Mouse (Mus musculus): ENCODE results near the gene Slc11a2. TPM values are rescaled to one million over a fixed set of nuclear protein-coding genes. Genes with fewer than 3 reads are reported as not detected.
"Not testable (repeated sequence)": the region's sequence is repeated elsewhere in the genome, so short reads cannot be mapped to it uniquely, and the experiment has no call there.

The Slc11a2 gene
- polyA plus RNA-seq, 1 experiment from 2014 or later: 26.3 TPM

DNA sequence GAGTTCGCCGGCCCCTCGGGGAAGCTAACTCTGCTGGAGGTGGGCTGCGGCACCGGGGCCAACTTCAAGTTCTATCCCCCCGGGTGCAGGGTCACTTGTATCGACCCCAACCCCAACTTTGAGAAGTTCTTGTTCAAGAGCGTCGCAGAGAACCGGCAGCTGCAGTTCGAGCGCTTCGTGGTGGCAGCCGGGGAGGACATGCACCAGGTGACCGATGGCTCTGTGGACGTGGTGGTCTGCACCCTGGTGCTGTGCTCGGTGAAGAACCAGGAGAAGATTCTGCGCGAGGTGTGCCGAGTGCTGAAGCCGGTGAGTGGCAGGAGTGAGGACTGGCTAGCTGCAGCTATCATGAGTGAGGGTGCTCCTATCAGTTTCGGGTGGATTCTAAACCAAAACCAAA, 71.5 kb downstream of the Slc11a2 start:
- H3K4me1 ChIP-seq; H3K4me3 ChIP-seq; H3K36me3 ChIP-seq; H3K27me3 ChIP-seq (ENCODE audit: low read depth, poor library complexity, severe bottlenecking); DNase-seq (ENCODE audit: low spot score); H3K9me3 ChIP-seq (replicated peaks); H3K27ac ChIP-seq (replicated peaks): not testable (repeated sequence)
- WGBS: 93% methylated on average over 22 of the region's 22 CpGs

DNA sequence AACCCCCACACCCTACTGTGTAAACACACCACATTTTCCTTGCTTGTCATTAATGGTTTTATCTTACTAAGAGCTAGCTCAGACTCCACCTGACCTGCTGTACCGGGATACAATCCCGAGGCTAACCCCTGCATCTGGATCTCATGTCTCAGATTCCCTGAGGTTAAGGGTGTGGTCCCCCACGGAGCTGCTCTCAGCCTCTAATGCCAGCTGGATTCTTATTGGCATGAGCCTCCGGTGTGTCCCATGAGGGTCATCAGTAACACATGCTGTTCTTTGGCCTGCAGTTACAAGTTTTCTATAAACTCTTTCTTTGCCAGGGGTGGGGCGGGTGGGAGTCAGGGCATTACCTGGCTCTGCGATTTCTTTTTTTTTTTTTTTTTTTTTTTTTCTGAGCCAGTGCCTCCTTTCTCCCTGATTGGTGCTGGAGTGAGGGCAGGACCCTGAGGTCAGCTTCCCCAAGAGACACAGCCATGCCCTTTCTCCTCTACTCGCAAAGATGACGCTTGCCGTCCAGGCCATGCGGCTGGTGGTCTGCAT, 72.1 kb downstream of the Slc11a2 start, which contains the start of the genes Methig1 and Mettl7a2:
TSS of gene Methig1 (plus strand) at position 439 of the 540 bp plus-strand sequence.
TSS of gene Mettl7a2 (plus strand) at position 490 of the 540 bp plus-strand sequence.
- Histone ChIP-seq H3K9me3 (replicated peaks) (no peaks in the 10 kb centered on the region), H3K36me3 (no peaks in the 10 kb centered on the region), H3K4me3 (no peak within 1 kb of the TSS), H3K4me1 (peaks cover 11% of the 10 kb centered on the region), H3K27ac (replicated peaks) (no peak within 1 kb of the TSS), H3K27me3 (ENCODE audit: low read depth, poor library complexity, severe bottlenecking) (no peaks in the 10 kb centered on the region)
- WGBS: 89% methylated on average over 10 of the region's 10 CpGs
- DNase-seq (ENCODE audit: low spot score): no peak

DNA sequence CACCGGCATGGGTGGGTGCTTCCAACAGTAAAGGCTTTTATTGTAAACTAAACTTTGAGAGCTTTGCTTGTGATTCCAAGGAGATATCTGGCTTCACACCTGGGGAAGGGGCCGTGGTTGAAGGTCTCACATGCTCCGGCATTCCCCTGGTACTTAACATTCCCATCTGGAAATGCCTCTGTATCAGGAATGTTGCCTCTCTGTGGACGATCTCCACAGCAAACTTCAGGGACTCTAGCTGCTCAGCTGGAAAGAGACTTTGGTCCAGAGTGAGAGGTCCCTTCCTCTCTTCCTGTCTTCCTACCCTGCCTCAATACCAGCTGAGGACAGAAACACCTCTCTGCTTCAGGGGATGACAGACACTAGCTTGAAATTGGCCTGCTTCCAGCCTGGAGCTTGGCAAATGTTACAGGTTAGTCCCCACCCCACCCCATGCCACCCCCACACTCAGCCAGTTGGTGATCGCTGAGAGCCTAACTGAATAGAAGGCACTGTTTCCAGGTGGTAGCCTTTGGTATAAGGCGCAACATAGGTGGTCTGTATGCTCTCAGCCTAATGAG, 73.3 kb downstream of the Slc11a2 start:
- 81% methylated on average over 6 of the region's 6 CpGs for WGBS
- 0 out of 2 replicates have a peak, but pooled peaks cover under 1% of the 10 kb centered on the region for H3K9me3 ChIP-seq (replicated peaks)
- peaks cover 15% of the 10 kb centered on the region for H3K4me1 ChIP-seq
- DNase-seq (ENCODE audit: low spot score): no peak
- no peaks in the 10 kb centered on the region for H3K27me3 ChIP-seq (ENCODE audit: low read depth, poor library complexity, severe bottlenecking)
- H3K4me3 ChIP-seq: no peak overlapping the region
- H3K27ac ChIP-seq (replicated peaks): no peak overlapping the region
- no peaks in the 10 kb centered on the region for H3K36me3 ChIP-seq

DNA sequence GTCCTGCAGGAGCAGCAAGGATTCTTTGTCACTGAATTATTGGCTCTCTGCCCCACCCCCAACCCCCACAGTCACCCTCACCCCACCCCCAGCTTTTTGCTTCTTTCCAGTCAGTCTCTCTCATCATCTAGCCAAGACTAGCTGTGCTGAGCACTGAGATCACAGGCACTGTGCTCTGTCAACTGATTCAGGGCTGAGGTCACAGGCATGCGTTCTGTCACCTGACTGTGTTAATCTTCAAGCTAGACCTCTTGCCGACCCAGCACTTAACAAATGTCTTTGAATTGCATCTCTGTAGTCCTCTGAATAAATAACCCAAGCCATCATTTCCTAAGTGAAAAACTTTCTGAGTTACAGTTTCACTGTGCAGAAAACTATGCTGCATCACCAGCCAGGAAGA, 75.4 kb downstream of the Slc11a2 start:
- H3K9me3 ChIP-seq (replicated peaks): peaks cover 10% of the 10 kb centered on the region
- no peak overlapping the region for H3K27ac ChIP-seq (replicated peaks)
- H3K4me1 ChIP-seq: peaks cover 16% of the 10 kb centered on the region
- no peaks in the 10 kb centered on the region for H3K36me3 ChIP-seq
- no peak for DNase-seq (ENCODE audit: low spot score)
- WGBS: 69% methylated on average over 2 of the region's 2 CpGs
- H3K27me3 ChIP-seq (ENCODE audit: low read depth, poor library complexity, severe bottlenecking): no peaks in the 10 kb centered on the region
- no peak overlapping the region for H3K4me3 ChIP-seq

DNA sequence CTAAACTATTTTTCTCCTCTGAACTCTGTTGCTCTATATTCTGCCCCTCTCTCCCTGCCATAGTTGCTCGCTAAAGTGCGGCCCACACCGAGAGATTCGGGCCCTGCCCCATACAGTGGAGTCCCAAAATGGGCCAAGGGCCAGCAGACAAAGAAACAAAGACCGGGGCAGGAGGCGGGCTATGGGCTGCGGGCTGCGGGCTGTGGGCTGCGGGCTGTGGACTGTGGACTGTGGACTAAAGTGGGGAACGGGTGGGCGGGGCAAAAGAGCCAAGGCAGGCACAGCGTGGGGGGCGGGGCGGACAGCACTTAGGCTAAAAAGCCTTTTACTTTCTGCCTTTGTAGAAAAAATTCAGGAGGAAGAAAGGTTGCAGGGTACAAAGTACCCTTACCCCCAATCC, 78.1 kb downstream of the Slc11a2 start:
- whole genome bisulfite sequencing: 75% methylated on average over 14 of the region's 14 CpGs
- peaks cover 10% of the 10 kb centered on the region for H3K9me3 ChIP-seq (replicated peaks)
- no peaks in the 10 kb centered on the region for H3K27me3 ChIP-seq (ENCODE audit: low read depth, poor library complexity, severe bottlenecking)
- no peak for DNase-seq (ENCODE audit: low spot score)
- peaks cover 16% of the 10 kb centered on the region for H3K4me1 ChIP-seq
- H3K4me3 ChIP-seq: no peak overlapping the region
- H3K27ac ChIP-seq (replicated peaks): peak overlapping the region; percentile 55; the same call in 1 of the 2 replicates
- H3K36me3 ChIP-seq: no peaks in the 10 kb centered on the region

DNA sequence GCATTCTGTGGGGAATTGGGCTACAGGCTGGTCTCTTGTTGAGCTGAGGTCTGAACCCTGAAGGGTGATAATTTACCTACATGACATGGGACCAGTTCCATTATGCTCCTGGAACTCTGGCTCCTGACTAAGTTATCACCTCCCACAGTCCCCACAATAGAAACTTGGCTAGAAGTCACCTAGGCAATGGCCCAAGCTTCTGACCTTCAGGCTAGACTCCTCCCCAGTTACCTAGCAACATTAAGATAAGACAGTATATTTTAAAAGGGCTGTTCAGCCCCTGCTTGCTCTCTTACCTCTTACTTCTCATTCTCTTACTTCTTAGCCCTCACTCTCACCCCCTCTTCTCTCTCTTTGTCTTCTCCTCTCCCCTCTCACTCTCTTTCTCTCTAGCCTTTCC, 79.4 kb downstream of the Slc11a2 start:
- DNase-seq (ENCODE audit: low spot score): no peak
- Histone ChIP-seq H3K4me1 (peaks cover 16% of the 10 kb centered on the region), H3K27me3 (ENCODE audit: low read depth, poor library complexity, severe bottlenecking) (no peaks in the 10 kb centered on the region), H3K27ac (replicated peaks) (no peak overlapping the region), H3K4me3 (no peak overlapping the region), H3K9me3 (replicated peaks) (peaks cover 10% of the 10 kb centered on the region), H3K36me3 (no peaks in the 10 kb centered on the region)

DNA sequence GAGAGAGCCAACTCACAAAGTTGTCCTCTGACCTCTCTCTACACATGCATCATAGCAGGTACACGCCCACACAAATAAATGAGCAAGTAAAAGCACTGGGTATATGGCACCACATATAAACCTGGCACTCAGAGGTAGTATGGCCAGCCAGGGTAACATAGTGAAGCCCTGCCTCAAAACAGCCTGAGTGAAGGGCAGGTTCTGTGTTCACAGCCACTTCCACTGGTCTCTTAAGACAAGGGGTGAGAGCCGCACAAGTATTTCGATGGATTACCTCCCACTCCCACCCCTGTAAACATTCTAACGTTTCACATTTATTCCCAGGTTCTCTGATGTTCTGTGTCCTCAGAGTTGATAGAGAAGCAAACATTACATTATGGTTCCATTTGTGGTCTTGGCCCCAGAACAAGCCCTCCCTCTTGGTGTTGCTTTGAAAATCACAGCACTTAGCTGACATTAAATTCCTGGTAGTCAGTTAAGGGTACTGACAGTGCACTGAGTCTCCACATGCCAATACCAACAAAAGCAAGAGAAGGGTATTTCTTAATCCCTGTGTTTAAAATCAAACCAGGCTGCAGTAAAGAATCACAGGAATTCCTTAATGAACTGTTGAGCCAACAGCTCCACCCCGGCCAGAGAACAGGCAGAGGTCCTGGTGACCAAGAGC, 83.4 kb downstream of the Slc11a2 start:
- not testable (repeated sequence) for H3K27ac ChIP-seq (replicated peaks); H3K9me3 ChIP-seq (replicated peaks); H3K4me1 ChIP-seq; DNase-seq (ENCODE audit: low spot score); H3K4me3 ChIP-seq; H3K27me3 ChIP-seq (ENCODE audit: low read depth, poor library complexity, severe bottlenecking); H3K36me3 ChIP-seq
- WGBS: 79% methylated on average over 5 of the region's 5 CpGs

Other genes with a start within 250 kb of the Slc11a2 start
- gene Atf1, start 197.3 kb downstream of the Slc11a2 start, polyA plus RNA-seq (2016; fragmentation: Nextera tagmentation; extraction: Ambion mirVana): 33.6 and 33.7 TPM in 2 replicates
- not detected in 2 replicates for gene Tmprss12, start 144.2 kb downstream of the Slc11a2 start, polyA plus RNA-seq (2016; fragmentation: Nextera tagmentation; extraction: Ambion mirVana)
- gene Mettl7a1, start 120.9 kb downstream of the Slc11a2 start, polyA plus RNA-seq (2016; fragmentation: Nextera tagmentation; extraction: Ambion mirVana): 4.9 and 5.8 TPM in 2 replicates
- gene Mettl7a3, start 90.1 kb downstream of the Slc11a2 start, polyA plus RNA-seq (2016; fragmentation: Nextera tagmentation; extraction: Ambion mirVana): not detected in 2 replicates
- not detected in 2 replicates for gene Methig1, start 71.9 kb downstream of the Slc11a2 start, polyA plus RNA-seq (2016; fragmentation: Nextera tagmentation; extraction: Ambion mirVana)
- gene Mettl7a2, start 71.9 kb downstream of the Slc11a2 start, polyA plus RNA-seq (2016; fragmentation: Nextera tagmentation; extraction: Ambion mirVana): not detected in 2 replicates
- gene Higd1c, start 60.5 kb downstream of the Slc11a2 start, polyA plus RNA-seq (2016; fragmentation: Nextera tagmentation; extraction: Ambion mirVana): not detected in 2 replicates
- gene Gm5475, start 2.9 kb downstream of the Slc11a2 start, polyA plus RNA-seq (2016; fragmentation: Nextera tagmentation; extraction: Ambion mirVana): 0.04 TPM in 1 of 2 replicates, not detected in the other
- 44.1 and 47.3 TPM in 2 replicates for gene Letmd1, start 44.0 kb upstream of the Slc11a2 start, polyA plus RNA-seq (2016; fragmentation: Nextera tagmentation; extraction: Ambion mirVana)
- 16.7 and 22.0 TPM in 2 replicates for gene Csrnp2, start 70.4 kb upstream of the Slc11a2 start, polyA plus RNA-seq (2016; fragmentation: Nextera tagmentation; extraction: Ambion mirVana)
- 34.5 and 39.5 TPM in 2 replicates for gene Tfcp2, start 126.9 kb upstream of the Slc11a2 start, polyA plus RNA-seq (2016; fragmentation: Nextera tagmentation; extraction: Ambion mirVana)
- 4.7 and 10.0 TPM in 2 replicates for gene Pou6f1, start 174.9 kb upstream of the Slc11a2 start, polyA plus RNA-seq (2016; fragmentation: Nextera tagmentation; extraction: Ambion mirVana)
- 231 and 250 TPM in 2 replicates for gene Dazap2, start 190.3 kb upstream of the Slc11a2 start, polyA plus RNA-seq (2016; fragmentation: Nextera tagmentation; extraction: Ambion mirVana)
- gene Smagp, start 211.9 kb upstream of the Slc11a2 start, polyA plus RNA-seq (2016; fragmentation: Nextera tagmentation; extraction: Ambion mirVana): 3.9 and 4.7 TPM in 2 replicates
- gene Bin2, start 244.5 kb upstream of the Slc11a2 start, polyA plus RNA-seq (2016; fragmentation: Nextera tagmentation; extraction: Ambion mirVana): 3.2 and 5.0 TPM in 2 replicates

All from midbrain, embryonic 10.5 days (tissue).